Mouse (Mus musculus): ENCODE measurements around the gene Trnp1. TPM values are rescaled to one million over a fixed set of nuclear protein-coding genes. Genes with fewer than 3 reads are reported as not detected.

Trnp1 gene
- 0.94 and 1.4 TPM in 2 replicates for polyA plus RNA-seq (2014; fragmentation: Nextera tagmentation; extraction: Ambion mirVana)

GRCm38 (mm10) chr4:133498160-133498724 is at the start of gene Trnp1:
Gene Trnp1, minus strand, starts transcription at chr4:133498550.
- peak; percentile 41; the same call in 1 of the 2 replicates for ATAC-seq (replicated peaks; ENCODE audit: insufficient number of reproducible peaks, low FRiP score, low TSS enrichment)
- Histone ChIP-seq H3K9me3 (replicated peaks; ENCODE audit: control insufficient read depth, low read length) (no peaks in the 10 kb centered on the region), H3K4me3 (ENCODE audit: low read depth, low read length) (peak within 1 kb of the TSS; percentile 68), H3K4me2 (peak within 1 kb of the TSS; percentile 99), H3K27me3 (ENCODE audit: control insufficient read depth, insufficient read depth, low read length) (peaks cover 79% of the 10 kb centered on the region), H3K9ac (ENCODE audit: low read depth, low read length) (peak within 1 kb of the TSS; percentile 17; the same call in 1 of the 2 replicates), H3K4me1 (ENCODE audit: control insufficient read depth, insufficient read depth, low read length) (peaks cover 13% of the 10 kb centered on the region), H3K27ac (ENCODE audit: low read depth, low read length) (no peak within 1 kb of the TSS), H3K36me3 (ENCODE audit: control insufficient read depth, insufficient read depth, low read length) (no peaks in the 10 kb centered on the region)
- 0% methylated on average over 41 of the region's 53 CpGs for WGBS (ENCODE audit: insufficient replicate concordance)

GRCm38 (mm10) chr4:133545272-133546231 is 47.2 kb upstream of the Trnp1 start, which contains the start of gene Nudc:
Gene Nudc, minus strand, starts transcription at chr4:133545996.
- peak within 1 kb of the TSS; percentile 78 for H3K27ac ChIP-seq (ENCODE audit: low read depth, low read length)
- 0% methylated on average over 70 of the region's 77 CpGs for WGBS (ENCODE audit: insufficient replicate concordance)
- peaks cover 13% of the 10 kb centered on the region for H3K4me1 ChIP-seq (ENCODE audit: control insufficient read depth, insufficient read depth, low read length)
- ATAC-seq (replicated peaks; ENCODE audit: insufficient number of reproducible peaks, low FRiP score, low TSS enrichment), result peak; percentile 95
- peak within 1 kb of the TSS; percentile 64 for H3K4me2 ChIP-seq
- no peaks in the 10 kb centered on the region for H3K27me3 ChIP-seq (ENCODE audit: control insufficient read depth, insufficient read depth, low read length)
- peak within 1 kb of the TSS; percentile 84 for H3K9ac ChIP-seq (ENCODE audit: low read depth, low read length)
- peak within 1 kb of the TSS; percentile 82 for H3K4me3 ChIP-seq (ENCODE audit: low read depth, low read length)
- H3K36me3 ChIP-seq (ENCODE audit: control insufficient read depth, insufficient read depth, low read length), result peaks cover 4% of the 10 kb centered on the region; the same call in 1 of the 2 replicates
- H3K9me3 ChIP-seq (replicated peaks; ENCODE audit: control insufficient read depth, low read length), result no peaks in the 10 kb centered on the region

- Histone ChIP-seq H3K27me3 (ENCODE audit: control insufficient read depth, insufficient read depth, low read length) (no peaks in the 10 kb centered on the region), H3K4me1 (ENCODE audit: control insufficient read depth, insufficient read depth, low read length) (no peaks in the 10 kb centered on the region), H3K9me3 (replicated peaks; ENCODE audit: control insufficient read depth, low read length) (no peaks in the 10 kb centered on the region), H3K4me3 (ENCODE audit: low read depth, low read length) (no peak overlapping the region), H3K9ac (ENCODE audit: low read depth, low read length) (no peak overlapping the region), H3K36me3 (ENCODE audit: control insufficient read depth, insufficient read depth, low read length) (peaks cover 27% of the 10 kb centered on the region), H3K27ac (ENCODE audit: low read depth, low read length) (no peak overlapping the region), H3K4me2 (no peak overlapping the region)
- WGBS (ENCODE audit: insufficient replicate concordance), result 94% methylated on average over 5 of the region's 5 CpGs
- ATAC-seq (replicated peaks; ENCODE audit: insufficient number of reproducible peaks, low FRiP score, low TSS enrichment), result no peak
Observed at GRCm38 (mm10) chr4:133536652-133537051, 38.3 kb upstream of the Trnp1 start.

- no peaks in the 10 kb centered on the region for H3K4me1 ChIP-seq (ENCODE audit: control insufficient read depth, insufficient read depth, low read length)
- 81% methylated on average over 3 of the region's 3 CpGs for WGBS (ENCODE audit: insufficient replicate concordance)
- no peak for ATAC-seq (replicated peaks; ENCODE audit: insufficient number of reproducible peaks, low FRiP score, low TSS enrichment)
- no peaks in the 10 kb centered on the region for H3K9me3 ChIP-seq (replicated peaks; ENCODE audit: control insufficient read depth, low read length)
- no peak overlapping the region for H3K9ac ChIP-seq (ENCODE audit: low read depth, low read length)
- H3K4me2 ChIP-seq, result no peak overlapping the region
- no peaks in the 10 kb centered on the region for H3K27me3 ChIP-seq (ENCODE audit: control insufficient read depth, insufficient read depth, low read length)
- peaks cover 27% of the 10 kb centered on the region for H3K36me3 ChIP-seq (ENCODE audit: control insufficient read depth, insufficient read depth, low read length)
- no peak overlapping the region for H3K27ac ChIP-seq (ENCODE audit: low read depth, low read length)
- H3K4me3 ChIP-seq (ENCODE audit: low read depth, low read length), result no peak overlapping the region
Observed at GRCm38 (mm10) chr4:133536081-133536480, 37.7 kb upstream of the Trnp1 start.

- 85% methylated on average over 3 of the region's 3 CpGs for WGBS (ENCODE audit: insufficient replicate concordance)
Observed at GRCm38 (mm10) chr4:133532777-133533176, 34.4 kb upstream of the Trnp1 start.

GRCm38 (mm10) chr4:133527788-133528187 is 29.4 kb upstream of the Trnp1 start:
- no peak overlapping the region for H3K4me3 ChIP-seq (ENCODE audit: low read depth, low read length)
- H3K27ac ChIP-seq (ENCODE audit: low read depth, low read length), result no peak overlapping the region
- no peaks in the 10 kb centered on the region for H3K4me1 ChIP-seq (ENCODE audit: control insufficient read depth, insufficient read depth, low read length)
- no peak overlapping the region for H3K9ac ChIP-seq (ENCODE audit: low read depth, low read length)
- no peak for ATAC-seq (replicated peaks; ENCODE audit: insufficient number of reproducible peaks, low FRiP score, low TSS enrichment)
- no peak overlapping the region for H3K4me2 ChIP-seq
- no peaks in the 10 kb centered on the region for H3K9me3 ChIP-seq (replicated peaks; ENCODE audit: control insufficient read depth, low read length)
- 67% methylated on average over 16 of the region's 16 CpGs for WGBS (ENCODE audit: insufficient replicate concordance)
- H3K27me3 ChIP-seq (ENCODE audit: control insufficient read depth, insufficient read depth, low read length), result no peaks in the 10 kb centered on the region
- peaks cover 3% of the 10 kb centered on the region; the same call in 1 of the 2 replicates for H3K36me3 ChIP-seq (ENCODE audit: control insufficient read depth, insufficient read depth, low read length)

More at GRCm38 (mm10) chr4:133532777-133533176, 34.4 kb upstream of the Trnp1 start:
- no peak for ATAC-seq (replicated peaks; ENCODE audit: insufficient number of reproducible peaks, low FRiP score, low TSS enrichment)
- Histone ChIP-seq H3K36me3 (ENCODE audit: control insufficient read depth, insufficient read depth, low read length) (peaks cover 18% of the 10 kb centered on the region), H3K27ac (ENCODE audit: low read depth, low read length) (no peak overlapping the region), H3K27me3 (ENCODE audit: control insufficient read depth, insufficient read depth, low read length) (no peaks in the 10 kb centered on the region), H3K9ac (ENCODE audit: low read depth, low read length) (no peak overlapping the region), H3K4me3 (ENCODE audit: low read depth, low read length) (no peak overlapping the region), H3K4me2 (no peak overlapping the region), H3K9me3 (replicated peaks; ENCODE audit: control insufficient read depth, low read length) (no peaks in the 10 kb centered on the region), H3K4me1 (ENCODE audit: control insufficient read depth, insufficient read depth, low read length) (no peaks in the 10 kb centered on the region)

GRCm38 (mm10) chr4:133521502-133521901 is 23.2 kb upstream of the Trnp1 start:
- Histone ChIP-seq H3K27ac (ENCODE audit: low read depth, low read length) (no peak overlapping the region), H3K4me3 (ENCODE audit: low read depth, low read length) (no peak overlapping the region), H3K4me2 (no peak overlapping the region), H3K9ac (ENCODE audit: low read depth, low read length) (no peak overlapping the region), H3K27me3 (ENCODE audit: control insufficient read depth, insufficient read depth, low read length) (peaks cover 36% of the 10 kb centered on the region), H3K4me1 (ENCODE audit: control insufficient read depth, insufficient read depth, low read length) (peaks cover 9% of the 10 kb centered on the region), H3K9me3 (replicated peaks; ENCODE audit: control insufficient read depth, low read length) (no peaks in the 10 kb centered on the region), H3K36me3 (ENCODE audit: control insufficient read depth, insufficient read depth, low read length) (no peaks in the 10 kb centered on the region)
- 65% methylated on average over 2 of the region's 2 CpGs for WGBS (ENCODE audit: insufficient replicate concordance)
- ATAC-seq (replicated peaks; ENCODE audit: insufficient number of reproducible peaks, low FRiP score, low TSS enrichment), result no peak

GRCm38 (mm10) chr4:133519369-133519665 is 21.0 kb upstream of the Trnp1 start:
- H3K9ac ChIP-seq (ENCODE audit: low read depth, low read length), result peak overlapping the region; percentile 65
- H3K4me3 ChIP-seq (ENCODE audit: low read depth, low read length), result peak overlapping the region; percentile 54
- no peaks in the 10 kb centered on the region for H3K36me3 ChIP-seq (ENCODE audit: control insufficient read depth, insufficient read depth, low read length)
- H3K4me2 ChIP-seq, result peak overlapping the region; percentile 78
- 5% methylated on average over 25 of the region's 25 CpGs for WGBS (ENCODE audit: insufficient replicate concordance)
- H3K27me3 ChIP-seq (ENCODE audit: control insufficient read depth, insufficient read depth, low read length), result peaks cover 36% of the 10 kb centered on the region
- H3K9me3 ChIP-seq (replicated peaks; ENCODE audit: control insufficient read depth, low read length), result no peaks in the 10 kb centered on the region
- peaks cover 9% of the 10 kb centered on the region for H3K4me1 ChIP-seq (ENCODE audit: control insufficient read depth, insufficient read depth, low read length)
- ATAC-seq (replicated peaks; ENCODE audit: insufficient number of reproducible peaks, low FRiP score, low TSS enrichment), result no peak
- no peak overlapping the region for H3K27ac ChIP-seq (ENCODE audit: low read depth, low read length)

Measured in heart, embryonic 11.5 days (tissue).